Mouse (Mus musculus): ENCODE measurements at regions not wholly inside any gene's neighbourhood (a gene's known extent, or its start where the extent isn't known, plus 50 kb on each side); places are given as distances from the start of the nearest gene placed in this dataset.

- TF ChIP-seq CTCF (IDR thresholded peaks at IDR 0.05), result no peak
- Histone ChIP-seq H3K36me3 (ENCODE audit: insufficient read depth, low read length) (no peaks in the 10 kb centered on the region), H3K9me3 (ENCODE audit: low read length) (no peaks in the 10 kb centered on the region), H3K4me2 (ENCODE audit: low read depth, low read length, poor library complexity, severe bottlenecking) (no peak overlapping the region), H3K4me1 (ENCODE audit: insufficient read depth, low read length) (no peaks in the 10 kb centered on the region), H3K27ac (ENCODE audit: low read depth, low read length) (no peak overlapping the region), H3K9ac (replicated peaks; ENCODE audit: low read length, poor library complexity, severe bottlenecking) (no peak overlapping the region), H3K27me3 (ENCODE audit: insufficient read depth, low read length) (no peaks in the 10 kb centered on the region), H3K4me3 (ENCODE audit: low read depth, low read length) (no peak overlapping the region)
- ATAC-seq (ENCODE audit: low FRiP score), result no peak
- DNase-seq (ENCODE audit: low spot score), result no peak
- 92% methylated on average over 8 of the region's 8 CpGs for WGBS
These were observed 134.4 kb upstream of the Atp6ap2 start for GRCm38 (mm10) chrX:12452979-12453769.

GRCm38 (mm10) chrX:12461657-12462056, 125.9 kb upstream of the Atp6ap2 start:
- Histone ChIP-seq H3K36me3 (ENCODE audit: insufficient read depth, low read length) (no peaks in the 10 kb centered on the region), H3K27me3 (ENCODE audit: insufficient read depth, low read length) (no peaks in the 10 kb centered on the region), H3K4me3 (ENCODE audit: low read depth, low read length) (no peak overlapping the region), H3K4me2 (ENCODE audit: low read depth, low read length, poor library complexity, severe bottlenecking) (no peak overlapping the region), H3K27ac (ENCODE audit: low read depth, low read length) (no peak overlapping the region), H3K4me1 (ENCODE audit: insufficient read depth, low read length) (no peaks in the 10 kb centered on the region), H3K9ac (replicated peaks; ENCODE audit: low read length, poor library complexity, severe bottlenecking) (no peak overlapping the region), H3K9me3 (ENCODE audit: low read length) (no peaks in the 10 kb centered on the region)
- ATAC-seq (ENCODE audit: low FRiP score) (no peak), DNase-seq (ENCODE audit: low spot score) (no peak)
- no peak for TF ChIP-seq CTCF (IDR thresholded peaks at IDR 0.05)
- 87% methylated on average over 2 of the region's 2 CpGs for WGBS

DNA sequence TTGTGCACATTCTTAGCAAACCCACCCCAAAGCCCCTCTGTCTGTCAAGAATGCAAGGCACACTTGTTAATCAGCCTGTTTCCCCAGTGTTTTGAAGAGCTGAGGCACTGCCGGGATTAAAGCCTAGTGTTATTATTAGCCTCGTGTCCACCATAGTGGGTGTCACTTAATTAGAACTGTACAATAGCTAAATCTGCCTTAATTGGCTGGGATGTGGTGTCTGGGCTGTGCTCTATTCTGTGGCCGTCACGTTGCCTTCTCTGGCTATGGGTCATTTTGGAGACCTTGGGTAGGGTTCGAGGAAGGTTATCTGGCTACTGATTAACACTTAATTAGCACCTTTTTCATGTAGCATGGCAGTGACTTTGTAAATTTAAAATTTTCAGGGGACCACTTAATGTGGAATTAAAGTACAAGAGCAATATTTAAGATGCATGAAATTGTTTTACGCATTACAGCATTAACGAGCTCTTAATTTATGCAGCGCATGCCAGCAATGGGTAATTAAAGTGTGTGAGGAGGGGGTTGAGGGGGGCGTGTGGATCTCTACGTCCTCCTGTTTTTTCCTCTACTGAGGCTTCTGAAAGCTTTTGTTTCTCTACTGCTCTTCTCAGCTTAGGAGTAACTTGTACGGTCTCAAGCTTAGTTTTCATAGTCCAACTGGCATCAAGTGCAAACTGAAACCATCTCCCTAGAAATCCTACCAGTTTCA, 124.5 kb upstream of the Atp6ap2 start:
- Histone ChIP-seq H3K27ac (ENCODE audit: low read depth, low read length) (no peak overlapping the region), H3K9ac (replicated peaks; ENCODE audit: low read length, poor library complexity, severe bottlenecking) (no peak overlapping the region), H3K27me3 (ENCODE audit: insufficient read depth, low read length) (no peaks in the 10 kb centered on the region), H3K4me2 (ENCODE audit: low read depth, low read length, poor library complexity, severe bottlenecking) (no peak overlapping the region), H3K4me1 (ENCODE audit: insufficient read depth, low read length) (no peaks in the 10 kb centered on the region), H3K4me3 (ENCODE audit: low read depth, low read length) (no peak overlapping the region), H3K9me3 (ENCODE audit: low read length) (no peaks in the 10 kb centered on the region), H3K36me3 (ENCODE audit: insufficient read depth, low read length) (no peaks in the 10 kb centered on the region)
- TF ChIP-seq CTCF (IDR thresholded peaks at IDR 0.05), result no peak
- no peak for ATAC-seq (ENCODE audit: low FRiP score)
- WGBS, result 59% methylated on average over 11 of the region's 11 CpGs
- no peak for DNase-seq (ENCODE audit: low spot score)

DNA sequence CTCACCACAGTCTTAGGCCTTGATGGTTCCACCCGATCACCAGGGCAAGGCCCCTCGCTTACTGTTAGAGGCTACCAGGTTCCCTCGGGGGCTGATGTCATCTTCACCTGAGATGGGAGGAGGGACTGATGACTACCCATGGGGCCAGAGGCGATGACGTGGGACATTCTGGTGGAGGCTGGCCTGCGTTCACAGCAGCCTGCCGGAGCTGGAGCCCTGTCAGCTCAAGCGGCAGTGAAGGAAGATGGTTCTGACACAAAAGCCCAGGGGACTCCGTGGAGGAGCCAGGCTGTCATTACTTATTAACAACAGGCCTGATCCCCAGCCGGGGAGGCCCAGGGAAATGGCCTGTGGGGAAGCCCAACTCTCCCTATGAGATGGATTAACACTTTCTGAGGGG, 121.3 kb upstream of the Atp6ap2 start:
- TF ChIP-seq CTCF (IDR thresholded peaks at IDR 0.05), result no peak
- ATAC-seq (ENCODE audit: low FRiP score), result 0 out of 2 replicates have a peak, but pooled peaks have one; percentile 20
- H3K9ac ChIP-seq (replicated peaks; ENCODE audit: low read length, poor library complexity, severe bottlenecking), result no peak overlapping the region
- H3K4me3 ChIP-seq (ENCODE audit: low read depth, low read length), result no peak overlapping the region
- no peaks in the 10 kb centered on the region for H3K27me3 ChIP-seq (ENCODE audit: insufficient read depth, low read length)
- H3K4me2 ChIP-seq (ENCODE audit: low read depth, low read length, poor library complexity, severe bottlenecking), result no peak overlapping the region
- no peaks in the 10 kb centered on the region for H3K4me1 ChIP-seq (ENCODE audit: insufficient read depth, low read length)
- no peaks in the 10 kb centered on the region for H3K36me3 ChIP-seq (ENCODE audit: insufficient read depth, low read length)
- H3K9me3 ChIP-seq (ENCODE audit: low read length), result no peaks in the 10 kb centered on the region
- 36% methylated on average over 10 of the region's 10 CpGs for WGBS
- peak; percentile 50 for DNase-seq (ENCODE audit: low spot score)
- no peak overlapping the region for H3K27ac ChIP-seq (ENCODE audit: low read depth, low read length)

GRCm38 (mm10) chrX:12466897-12467296, 120.7 kb upstream of the Atp6ap2 start:
- 21% methylated on average over 6 of the region's 6 CpGs for WGBS
- H3K27ac ChIP-seq (ENCODE audit: low read depth, low read length), result no peak overlapping the region

More at GRCm38 (mm10) chrX:12466897-12467296, 120.7 kb upstream of the Atp6ap2 start:
- Histone ChIP-seq H3K4me1 (ENCODE audit: insufficient read depth, low read length) (no peaks in the 10 kb centered on the region), H3K36me3 (ENCODE audit: insufficient read depth, low read length) (no peaks in the 10 kb centered on the region), H3K4me2 (ENCODE audit: low read depth, low read length, poor library complexity, severe bottlenecking) (no peak overlapping the region), H3K9ac (replicated peaks; ENCODE audit: low read length, poor library complexity, severe bottlenecking) (no peak overlapping the region), H3K27me3 (ENCODE audit: insufficient read depth, low read length) (no peaks in the 10 kb centered on the region), H3K4me3 (ENCODE audit: low read depth, low read length) (no peak overlapping the region), H3K9me3 (ENCODE audit: low read length) (no peaks in the 10 kb centered on the region)
- ATAC-seq (ENCODE audit: low FRiP score) (0 out of 2 replicates have a peak, but pooled peaks have one; percentile 23), DNase-seq (ENCODE audit: low spot score) (peak; percentile 10)
- TF ChIP-seq CTCF (IDR thresholded peaks at IDR 0.05), result no peak

Data from midbrain, postnatal 0 days (tissue).